Mouse (Mus musculus) lung, embryonic 16.5 days (tissue): Measurements from ENCODE around the gene Scn11a. TPM values are rescaled to one million over a fixed set of nuclear protein-coding genes. Genes with fewer than 3 reads are reported as not detected.

ENCODE experiments used
- ATAC-seq: fragments of 200-750 bp; cut with Nextera tagmentation; 2 replicates; pipeline ENCODE4 v1.8.0; 2017; ENCODE audit warnings: low read depth, mild to moderate bottlenecking, moderate library complexity
- H3K27ac ChIP-seq: fragments of 300-500 bp; sonication (generic); 2 replicates; pipeline ENCODE4 v1.5.1; 2014; ENCODE audit warnings: mild to moderate bottlenecking, control low read depth, low read length
- H3K27me3 ChIP-seq: fragments of 300-500 bp; sonication (generic); 2 replicates; pipeline ENCODE4 v1.6.1; 2014; ENCODE audit warnings: low read depth, low read length, mixed read lengths; ENCODE audit not compliant: control insufficient read depth, insufficient read depth
- H3K36me3 ChIP-seq: fragments of 300-500 bp; sonication (generic); 2 replicates; pipeline ENCODE4 v1.6.1; 2014; ENCODE audit warnings: low read length; ENCODE audit not compliant: control insufficient read depth, insufficient read depth
- H3K4me1 ChIP-seq: fragments of 300-500 bp; sonication (generic); replicated peaks from 2 replicates; pipeline ENCODE4 v1.6.1; 2014; ENCODE audit warnings: low read length, mixed read lengths; ENCODE audit not compliant: control insufficient read depth, insufficient read depth
- H3K4me2 ChIP-seq: fragments of 300-500 bp; sonication (generic); 2 replicates; pipeline ENCODE4 v1.6.1; 2014; ENCODE audit warnings: low read depth, low read length, control low read depth
- H3K4me3 ChIP-seq: fragments of 300-500 bp; sonication (generic); 2 replicates; pipeline ENCODE4 v1.5.1; 2014; ENCODE audit warnings: mild to moderate bottlenecking, low read length, control low read depth
- H3K9ac ChIP-seq: fragments of 300-500 bp; sonication (generic); 2 replicates; pipeline ENCODE4 v1.6.1; 2014; ENCODE audit warnings: low read length, control low read depth
- H3K9me3 ChIP-seq: fragments of 300-500 bp; sonication (generic); 2 replicates; pipeline ENCODE4 v1.6.1; 2016; ENCODE audit warnings: low read length; ENCODE audit not compliant: control insufficient read depth
- WGBS: fragments of 180-500 bp; shearing (Covaris S2); extraction: QIAGEN DNeasy Blood & Tissue Kit; methylation state at CpG from one replicate; pipeline ENCODE4 v1.1.7; 2014; 5-methylcytosine and 5-hydroxymethylcytosine counted together
- polyA plus RNA-seq: library from polyadenylated mRNA; unstranded; fragments of >200 nt; fragmentation: Nextera tagmentation; extraction: Ambion mirVana; gene quantifications from 2 replicates; pipeline ENCODE4 v1.2.1, GENCODE M21; 2015

Gene Scn11a
- polyA plus RNA-seq, 1 experiment from 2014 or later = 0.04 TPM

- no peaks in the 10 kb centered on the region for H3K4me1 ChIP-seq
- H3K27me3 ChIP-seq = no peaks in the 10 kb centered on the region
- H3K9me3 ChIP-seq = no peaks in the 10 kb centered on the region
- no peak for ATAC-seq
- no peaks in the 10 kb centered on the region for H3K36me3 ChIP-seq
- H3K27ac ChIP-seq = no peak overlapping the region
- WGBS = 66% methylated on average over 15 of the region's 15 CpGs
- H3K4me3 ChIP-seq = no peak overlapping the region
- no peak overlapping the region for H3K4me2 ChIP-seq
- no peak overlapping the region for H3K9ac ChIP-seq
Measured at GRCm38 (mm10) chr9:119803845-119804500, 21.3 kb downstream of the Scn11a start.

- H3K9me3 ChIP-seq = no peaks in the 10 kb centered on the region
- H3K4me2 ChIP-seq = no peak overlapping the region
- WGBS = 64% methylated on average over 16 of the region's 16 CpGs
- no peaks in the 10 kb centered on the region for H3K36me3 ChIP-seq
- no peak overlapping the region for H3K9ac ChIP-seq
- H3K27me3 ChIP-seq = no peaks in the 10 kb centered on the region
- H3K4me3 ChIP-seq = no peak overlapping the region
- H3K4me1 ChIP-seq = no peaks in the 10 kb centered on the region
- H3K27ac ChIP-seq = no peak overlapping the region
- no peak for ATAC-seq
Measured at GRCm38 (mm10) chr9:119803169-119803827, 22.0 kb downstream of the Scn11a start.

- Histone ChIP-seq H3K9me3 (no peaks in the 10 kb centered on the region), H3K27me3 (no peaks in the 10 kb centered on the region), H3K27ac (no peak overlapping the region), H3K4me2 (no peak overlapping the region), H3K9ac (no peak overlapping the region), H3K4me1 (no peaks in the 10 kb centered on the region), H3K4me3 (no peak overlapping the region), H3K36me3 (no peaks in the 10 kb centered on the region)
- 39% methylated on average over 6 of the region's 6 CpGs for WGBS
- no peak for ATAC-seq
Measured at GRCm38 (mm10) chr9:119801460-119801859, 23.8 kb downstream of the Scn11a start.

GRCm38 (mm10) chr9:119796791-119797190 lies 28.5 kb downstream of the Scn11a start:
- ATAC-seq = no peak
- Histone ChIP-seq H3K27ac (no peak overlapping the region), H3K36me3 (no peaks in the 10 kb centered on the region), H3K4me1 (no peaks in the 10 kb centered on the region), H3K27me3 (no peaks in the 10 kb centered on the region), H3K9ac (no peak overlapping the region), H3K4me3 (no peak overlapping the region), H3K9me3 (no peaks in the 10 kb centered on the region), H3K4me2 (no peak overlapping the region)
- 59% methylated on average over 4 of the region's 4 CpGs for WGBS

- ATAC-seq = no peak
- Histone ChIP-seq H3K9ac (no peak overlapping the region), H3K36me3 (no peaks in the 10 kb centered on the region), H3K4me1 (no peaks in the 10 kb centered on the region), H3K27me3 (no peaks in the 10 kb centered on the region), H3K9me3 (no peaks in the 10 kb centered on the region), H3K4me3 (no peak overlapping the region), H3K4me2 (no peak overlapping the region), H3K27ac (no peak overlapping the region)
- WGBS = 67% methylated on average over 13 of the region's 15 CpGs
Measured at GRCm38 (mm10) chr9:119795254-119795912, 29.9 kb downstream of the Scn11a start.

GRCm38 (mm10) chr9:119794470-119794869 lies 30.8 kb downstream of the Scn11a start:
- WGBS = 54% methylated on average over 4 of the region's 4 CpGs
- Histone ChIP-seq H3K9me3 (no peaks in the 10 kb centered on the region), H3K36me3 (no peaks in the 10 kb centered on the region), H3K9ac (no peak overlapping the region), H3K4me2 (no peak overlapping the region), H3K4me1 (no peaks in the 10 kb centered on the region), H3K27me3 (no peaks in the 10 kb centered on the region), H3K4me3 (no peak overlapping the region), H3K27ac (no peak overlapping the region)
- ATAC-seq = no peak

DNA sequence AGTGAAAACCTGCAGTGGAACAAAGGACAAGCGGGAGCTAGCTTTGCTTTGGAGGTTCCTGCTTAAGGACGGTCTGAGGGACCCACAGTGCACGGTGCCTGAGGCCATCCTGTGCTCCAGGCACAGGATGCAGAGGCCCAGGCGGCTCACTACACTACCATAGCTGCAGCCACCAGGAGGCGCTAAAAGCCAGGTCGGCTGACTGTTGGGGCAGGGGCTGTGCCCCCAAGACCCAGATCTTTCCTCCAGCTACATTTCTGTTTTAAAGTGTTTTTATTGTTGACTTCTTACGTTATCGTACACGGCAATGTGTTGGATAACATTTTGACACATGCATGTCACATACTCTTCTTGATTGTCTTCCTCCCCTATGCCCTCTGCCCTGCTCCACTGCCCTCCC lies 32.8 kb downstream of the Scn11a start:
- Histone ChIP-seq H3K27ac (no peak overlapping the region), H3K4me2 (no peak overlapping the region), H3K27me3 (no peaks in the 10 kb centered on the region), H3K9me3 (no peaks in the 10 kb centered on the region), H3K36me3 (no peaks in the 10 kb centered on the region), H3K9ac (no peak overlapping the region), H3K4me1 (no peaks in the 10 kb centered on the region), H3K4me3 (no peak overlapping the region)
- ATAC-seq = no peak
- 46% methylated on average over 9 of the region's 9 CpGs for WGBS

GRCm38 (mm10) chr9:119780901-119781300 lies 44.4 kb downstream of the Scn11a start:
- WGBS = 74% methylated on average over 3 of the region's 3 CpGs
- H3K27ac ChIP-seq = no peak overlapping the region
- H3K9ac ChIP-seq = no peak overlapping the region
- H3K27me3 ChIP-seq = no peaks in the 10 kb centered on the region
- H3K4me3 ChIP-seq = no peak overlapping the region
- ATAC-seq = no peak
- no peaks in the 10 kb centered on the region for H3K36me3 ChIP-seq
- H3K9me3 ChIP-seq = no peaks in the 10 kb centered on the region
- no peaks in the 10 kb centered on the region for H3K4me1 ChIP-seq
- no peak overlapping the region for H3K4me2 ChIP-seq

DNA sequence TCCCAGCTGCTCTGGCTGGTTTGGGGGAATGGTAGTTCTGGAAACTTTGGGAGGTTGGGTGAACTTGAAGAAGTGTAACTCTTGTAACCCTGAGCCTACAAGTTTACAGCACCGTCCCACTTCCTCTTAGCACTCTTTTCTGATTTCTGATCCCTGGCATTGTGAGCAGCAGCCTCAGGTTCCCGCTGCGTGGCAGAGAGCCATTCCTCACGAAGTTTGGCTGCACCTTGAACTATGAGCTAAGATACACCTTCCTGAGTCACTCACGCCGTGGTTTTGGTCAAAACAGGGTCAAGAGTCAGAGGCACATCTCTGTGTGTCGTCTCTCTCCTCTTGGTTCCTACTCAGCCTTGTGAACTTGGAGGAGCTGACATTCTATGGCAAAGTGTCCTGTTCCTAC lies 48.6 kb downstream of the Scn11a start:
- no peaks in the 10 kb centered on the region for H3K27me3 ChIP-seq
- H3K4me1 ChIP-seq = no peaks in the 10 kb centered on the region
- H3K36me3 ChIP-seq = no peaks in the 10 kb centered on the region
- H3K4me3 ChIP-seq = no peak overlapping the region
- H3K9ac ChIP-seq = no peak overlapping the region
- no peaks in the 10 kb centered on the region for H3K9me3 ChIP-seq
- no peak for ATAC-seq
- 62% methylated on average over 7 of the region's 7 CpGs for WGBS
- H3K4me2 ChIP-seq = no peak overlapping the region
- H3K27ac ChIP-seq = no peak overlapping the region
